Mouse (Mus musculus): ENCODE measurements around the gene Tmem163.

DNA sequence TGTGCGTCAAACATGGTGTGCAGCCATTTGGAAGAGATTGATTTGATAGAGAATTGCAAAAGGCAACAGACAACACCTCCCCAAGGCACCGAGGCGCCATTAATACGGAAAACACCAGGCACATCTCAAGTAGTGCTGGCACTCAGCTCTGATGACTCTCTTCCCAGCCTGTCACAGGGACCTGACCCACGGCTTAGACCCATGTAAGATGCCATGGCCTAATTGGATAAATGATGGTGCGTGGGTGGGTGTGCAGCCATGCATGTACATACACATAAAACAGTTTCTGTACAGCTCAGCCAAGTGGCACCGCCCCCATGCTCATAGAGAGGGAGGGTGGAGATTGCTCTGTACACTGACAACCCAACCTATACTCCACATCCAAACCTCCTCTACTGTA is 102.3 kb downstream of the Tmem163 start:
- TF ChIP-seq SIN3A (IDR thresholded peaks at IDR 0.05; ENCODE audit: low read length) = no peak
- no peak for TF ChIP-seq MAFK (IDR thresholded peaks at IDR 0.05; ENCODE audit: borderline replicate concordance, low read depth, low read length)
- TF ChIP-seq POLR2A (IDR thresholded peaks at IDR 0.05; ENCODE audit: control insufficient read depth in 1 of 2, insufficient read depth in 1 of 2, low read depth in 1 of 2, low read length in 2 of 2, poor library complexity in 1 of 2) = no peak
- no peak for TF ChIP-seq EP300 (IDR thresholded peaks at IDR 0.05; ENCODE audit: low read depth in 1 of 2, low read length in 2 of 2)
- no peak for TF ChIP-seq GATA1 (IDR thresholded peaks at IDR 0.05; ENCODE audit: low read depth, low read length)
- no peak for TF ChIP-seq ZC3H11A (IDR thresholded peaks at IDR 0.05; ENCODE audit: low read depth, low read length)
- TF ChIP-seq ELF1 (IDR thresholded peaks at IDR 0.05; ENCODE audit: low read depth, low read length) = no peak
- no peak for TF ChIP-seq CTCF (IDR thresholded peaks at IDR 0.05 in 2 of 3, conservative IDR thresholded peaks at IDR 0.05 in 1 of 3; ENCODE audit: control insufficient read depth in 1 of 3, insufficient read depth in 1 of 3, low read depth in 2 of 3, low read length in 3 of 3, poor library complexity in 1 of 3, severe bottlenecking in 1 of 3)
- no peak for TF ChIP-seq POLR2AphosphoS2 (IDR thresholded peaks at IDR 0.05; ENCODE audit: low read length)
- no peak for TF ChIP-seq MAX (IDR thresholded peaks at IDR 0.05; ENCODE audit: low read length)
- TF ChIP-seq ETS1 (IDR thresholded peaks at IDR 0.05; ENCODE audit: low read depth, low read length) = no peak
- no peak for TF ChIP-seq TBP (IDR thresholded peaks at IDR 0.05; ENCODE audit: low read depth, low read length)
